Mouse (Mus musculus) intestine, postnatal 0 days (tissue): Measurements from ENCODE around the gene Sprr2b. TPM values are rescaled to one million over a fixed set of nuclear protein-coding genes. Genes with fewer than 3 reads are reported as not detected.

Experiments
- ATAC-seq: fragments of 200-750 bp; cut with Nextera tagmentation; 2 replicates; pipeline ENCODE4 v1.8.0; 2017; ENCODE audit warnings: mild to moderate bottlenecking, moderate TSS enrichment, moderate library complexity
- H3K27ac ChIP-seq: fragments of 300-500 bp; sonication (generic); 2 replicates; pipeline ENCODE4 v1.5.1; 2014; ENCODE audit warnings: mild to moderate bottlenecking, low read depth, low read length, moderate library complexity
- H3K27me3 ChIP-seq: fragments of 300-500 bp; sonication (generic); replicated peaks from 2 replicates; pipeline ENCODE4 v1.6.1; 2014; ENCODE audit warnings: low read length, mixed read lengths; ENCODE audit not compliant: control insufficient read depth, insufficient read depth
- H3K36me3 ChIP-seq: fragments of 300-500 bp; sonication (generic); 2 replicates; pipeline ENCODE4 v1.6.1; 2014; ENCODE audit warnings: mild to moderate bottlenecking, moderate library complexity; ENCODE audit not compliant: control insufficient read depth, insufficient read depth
- H3K4me1 ChIP-seq: fragments of 300-500 bp; sonication (generic); replicated peaks from 2 replicates; pipeline ENCODE4 v1.6.1; 2014; ENCODE audit warnings: antibody characterized with exemption, low read length, mixed read lengths; ENCODE audit not compliant: control insufficient read depth, insufficient read depth
- H3K4me2 ChIP-seq: fragments of 300-500 bp; sonication (generic); replicated peaks from 2 replicates; pipeline ENCODE4 v1.6.1; 2014; ENCODE audit warnings: low read depth, mild to moderate bottlenecking, moderate library complexity
- H3K4me3 ChIP-seq: fragments of 300-500 bp; sonication (generic); 2 replicates; pipeline ENCODE4 v1.5.1; 2014; ENCODE audit warnings: low read depth, low read length
- H3K9ac ChIP-seq: fragments of 300-500 bp; sonication (generic); 2 replicates; pipeline ENCODE4 v1.6.1; 2014; ENCODE audit warnings: mild to moderate bottlenecking, low read depth, low read length
- H3K9me3 ChIP-seq: fragments of 300-500 bp; sonication (generic); 2 replicates; pipeline ENCODE4 v1.6.1; 2016; ENCODE audit warnings: mixed run types; ENCODE audit not compliant: control insufficient read depth
- CTCF ChIP-seq: sonication (generic); IDR thresholded peaks from 2 replicates; pipeline ENCODE4 v1.5.1; 2016; ENCODE audit warnings: low read depth, mild to moderate bottlenecking, control low read depth, antibody characterized with exemption, moderate library complexity
- whole genome bisulfite sequencing: fragments of 180-500 bp; shearing (Covaris S2); extraction: QIAGEN DNeasy Blood & Tissue Kit; methylation state at CpG from one replicate; pipeline ENCODE4 v1.1.7; 2014; 5-methylcytosine and 5-hydroxymethylcytosine counted together
- polyA plus RNA-seq: library from polyadenylated mRNA; unstranded; fragments of >200 nt; fragmentation: Nextera tagmentation; extraction: Ambion mirVana; gene quantifications from 2 replicates; pipeline ENCODE4 v1.2.1, GENCODE M21; 2015

Gene Sprr2b
- polyA plus RNA-seq, 1 experiment from 2014 or later = not detected

DNA sequence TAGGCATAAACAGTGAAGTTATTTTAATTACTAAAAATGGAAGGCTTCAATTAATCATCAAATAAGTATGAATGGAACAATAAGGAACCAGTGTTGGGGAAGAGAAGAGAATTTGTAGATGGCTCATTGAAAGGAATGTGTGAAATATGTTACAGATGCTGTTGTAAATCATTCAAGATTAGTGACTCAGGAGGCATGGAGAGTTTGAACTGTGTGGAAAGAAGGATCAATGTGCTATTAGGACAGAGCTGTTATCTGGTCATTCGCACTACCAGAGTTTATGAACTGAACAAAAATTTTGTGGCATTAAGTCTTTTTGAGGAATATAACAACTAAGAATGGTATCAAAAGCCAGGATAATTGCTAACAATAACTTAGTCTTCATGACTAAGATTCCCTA, 9.0 kb upstream of the Sprr2b start:
- H3K4me1 ChIP-seq = no peaks in the 10 kb centered on the region
- no peak overlapping the region for H3K27ac ChIP-seq
- H3K27me3 ChIP-seq = no peaks in the 10 kb centered on the region
- ATAC-seq = no peak
- no peaks in the 10 kb centered on the region for H3K36me3 ChIP-seq
- TF ChIP-seq CTCF = no peak
- H3K4me2 ChIP-seq = no peak overlapping the region
- no peaks in the 10 kb centered on the region for H3K9me3 ChIP-seq
- no peak overlapping the region for H3K4me3 ChIP-seq
- no peak overlapping the region for H3K9ac ChIP-seq
- WGBS = 39% methylated on average over 1 of the region's 1 CpGs

DNA sequence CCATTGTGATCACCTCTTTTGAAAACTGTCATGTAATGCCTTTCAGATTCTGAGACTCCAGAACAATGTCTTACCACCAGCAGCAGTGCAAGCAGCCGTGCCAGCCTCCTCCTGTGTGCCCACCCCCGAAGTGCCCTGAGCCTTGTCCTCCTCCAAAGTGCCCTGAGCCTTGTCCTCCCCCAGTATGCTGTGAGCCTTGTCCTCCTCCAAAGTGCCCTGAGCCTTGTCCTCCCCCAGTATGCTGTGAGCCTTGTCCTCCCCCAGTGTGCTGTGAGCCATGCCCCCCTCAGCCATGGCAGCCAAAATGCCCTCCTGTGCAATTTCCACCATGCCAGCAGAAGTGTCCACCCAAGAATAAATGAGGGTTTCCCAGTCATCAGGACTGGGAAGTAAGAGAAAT, 964 bp downstream of the Sprr2b start:
- ATAC-seq = no peak
- no peaks in the 10 kb centered on the region for H3K9me3 ChIP-seq
- no peaks in the 10 kb centered on the region for H3K27me3 ChIP-seq
- H3K4me1 ChIP-seq = no peaks in the 10 kb centered on the region
- no peak overlapping the region for H3K27ac ChIP-seq
- H3K4me3 ChIP-seq = no peak overlapping the region
- H3K36me3 ChIP-seq = no peaks in the 10 kb centered on the region
- no peak overlapping the region for H3K9ac ChIP-seq
- TF ChIP-seq CTCF = no peak
- 88% methylated on average over 2 of the region's 2 CpGs for WGBS
- H3K4me2 ChIP-seq = no peak overlapping the region

DNA sequence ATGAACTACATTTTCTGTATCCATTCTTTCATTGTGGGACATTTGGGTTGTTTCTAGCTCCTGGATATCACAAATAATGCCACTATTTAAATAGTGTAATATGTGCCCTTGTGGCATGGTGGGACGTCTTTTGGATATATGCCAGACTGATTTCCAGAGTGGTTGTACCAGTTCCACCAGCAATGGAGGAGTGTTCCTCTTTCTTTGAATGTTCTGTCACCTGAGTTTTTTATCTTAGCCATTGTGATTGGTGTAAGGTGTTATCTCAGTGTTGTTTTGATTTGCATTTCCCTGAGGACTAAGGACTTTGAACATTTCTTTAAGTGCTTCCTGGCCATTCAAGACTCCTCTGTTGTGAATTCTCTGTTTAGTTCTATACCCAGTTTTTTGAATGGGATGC, 19.9 kb downstream of the Sprr2b start:
- 40% methylated on average over 1 of the region's 1 CpGs for WGBS
- no peak overlapping the region for H3K4me3 ChIP-seq

DNA sequence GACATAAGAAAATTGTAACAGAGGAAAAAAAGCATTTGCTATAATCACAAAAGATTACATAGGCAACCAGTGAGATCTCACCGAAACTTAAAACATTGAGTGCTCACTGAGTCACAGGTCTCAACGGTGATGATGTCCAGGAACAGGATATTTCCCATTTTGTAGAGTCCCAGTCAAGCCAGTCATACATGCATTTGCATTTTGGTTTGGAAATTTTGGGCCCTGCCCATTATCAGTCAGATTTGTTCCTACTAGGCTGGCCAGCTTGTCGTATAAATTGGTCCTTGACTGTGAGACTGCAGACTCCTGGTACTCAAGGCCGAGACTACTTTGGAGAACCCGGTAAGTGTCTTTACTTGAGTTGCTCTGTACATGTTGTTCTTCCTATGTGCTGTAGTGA, 22.4 kb downstream of the Sprr2b start, which contains the start of gene Sprr2d:
TSS of gene Sprr2d (plus strand) at position 301 of the 400 bp plus-strand sequence.
- no peaks in the 10 kb centered on the region for H3K4me1 ChIP-seq
- H3K27ac ChIP-seq = no peak within 1 kb of the TSS
- no peaks in the 10 kb centered on the region for H3K9me3 ChIP-seq
- no peak within 1 kb of the TSS for H3K4me2 ChIP-seq
- H3K9ac ChIP-seq = no peak within 1 kb of the TSS
- no peak for ATAC-seq
- 90% methylated on average over 5 of the region's 5 CpGs for WGBS
- no peaks in the 10 kb centered on the region for H3K36me3 ChIP-seq
- no peaks in the 10 kb centered on the region for H3K27me3 ChIP-seq
- H3K4me3 ChIP-seq = no peak within 1 kb of the TSS
- TF ChIP-seq CTCF = no peak

More for the DNA sequence above, 19.9 kb downstream of the Sprr2b start:
- Histone ChIP-seq H3K4me1 (no peaks in the 10 kb centered on the region), H3K9me3 (no peaks in the 10 kb centered on the region), H3K4me2 (no peak overlapping the region), H3K36me3 (no peaks in the 10 kb centered on the region), H3K27ac (no peak overlapping the region; the same call in 1 of the 2 replicates), H3K9ac (no peak overlapping the region), H3K27me3 (no peaks in the 10 kb centered on the region)
- no peak for TF ChIP-seq CTCF
- peak; percentile 89 for ATAC-seq

DNA sequence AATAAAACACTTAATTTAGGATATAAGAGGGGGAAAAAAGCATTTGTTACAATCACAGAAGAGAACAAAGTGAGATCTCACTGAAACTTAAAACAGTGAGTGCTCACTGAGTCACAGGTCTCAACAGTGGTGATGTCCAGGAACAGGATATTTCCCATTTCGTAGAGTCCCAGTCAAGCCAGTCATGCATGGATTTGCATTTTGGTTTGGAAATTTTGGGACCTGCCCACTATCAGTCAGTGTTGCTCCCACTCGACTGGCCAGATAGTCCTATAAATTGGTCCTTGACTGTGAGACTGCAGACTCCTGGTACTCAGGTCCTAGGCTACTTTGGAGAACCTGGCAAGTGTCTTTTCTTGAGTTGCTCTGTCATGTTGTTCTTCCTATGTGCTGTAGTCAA, 35.4 kb downstream of the Sprr2b start, which contains the start of gene Sprr2e:
TSS of gene Sprr2e (plus strand) at position 301 of the 400 bp plus-strand sequence.
- H3K9ac ChIP-seq = no peak within 1 kb of the TSS
- H3K9me3 ChIP-seq = no peaks in the 10 kb centered on the region
- H3K27ac ChIP-seq = no peak within 1 kb of the TSS
- H3K4me1 ChIP-seq = no peaks in the 10 kb centered on the region
- no peak within 1 kb of the TSS for H3K4me3 ChIP-seq
- H3K4me2 ChIP-seq = no peak within 1 kb of the TSS
- ATAC-seq = no peak
- no peaks in the 10 kb centered on the region for H3K27me3 ChIP-seq
- H3K36me3 ChIP-seq = no peaks in the 10 kb centered on the region
- no peak for TF ChIP-seq CTCF
- 82% methylated on average over 2 of the region's 2 CpGs for WGBS

DNA sequence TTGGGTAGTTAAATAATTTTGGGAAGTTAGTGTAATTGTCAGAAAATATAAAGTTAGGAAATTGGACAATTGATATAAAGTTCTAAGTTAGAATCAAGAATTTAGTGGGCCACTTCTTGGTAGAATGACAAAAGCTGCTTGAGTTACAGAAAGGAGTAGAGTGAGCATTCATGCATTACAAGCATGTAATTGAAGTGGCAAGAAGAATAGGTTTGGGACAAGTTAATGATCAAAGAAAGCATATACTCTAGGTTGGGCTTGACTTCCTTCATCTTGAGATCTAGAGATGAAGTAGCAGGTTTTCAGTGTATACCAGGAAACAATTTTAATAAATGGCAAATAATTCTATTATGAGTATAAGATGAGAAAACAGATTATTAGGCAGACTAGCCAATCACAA, 45.2 kb downstream of the Sprr2b start:
- Histone ChIP-seq H3K27ac (no peak overlapping the region), H3K27me3 (no peaks in the 10 kb centered on the region), H3K36me3 (no peaks in the 10 kb centered on the region), H3K4me2 (no peak overlapping the region), H3K4me1 (no peaks in the 10 kb centered on the region), H3K9ac (no peak overlapping the region), H3K4me3 (no peak overlapping the region), H3K9me3 (no peaks in the 10 kb centered on the region)
- TF ChIP-seq CTCF = no peak
- ATAC-seq = no peak

GRCm38 (mm10) chr3:92364887-92365286, 48.5 kb downstream of the Sprr2b start, which contains the start of gene Sprr2f:
TSS of gene Sprr2f (plus strand) at chr3:92365187.
- Histone ChIP-seq H3K4me2 (no peak within 1 kb of the TSS), H3K4me3 (no peak within 1 kb of the TSS), H3K27me3 (no peaks in the 10 kb centered on the region), H3K9ac (no peak within 1 kb of the TSS), H3K9me3 (no peaks in the 10 kb centered on the region), H3K36me3 (no peaks in the 10 kb centered on the region), H3K4me1 (no peaks in the 10 kb centered on the region), H3K27ac (no peak within 1 kb of the TSS)
- no peak for TF ChIP-seq CTCF
- no peak for ATAC-seq
- 75% methylated on average over 3 of the region's 3 CpGs for WGBS

Other genes starting within 250 kb of the Sprr2b start
- gene Lor, start 233.5 kb upstream of the Sprr2b start, polyA plus RNA-seq = 1.1 and 1.5 TPM in 2 replicates
- not detected in 2 replicates for gene Prr9, start 192.7 kb upstream of the Sprr2b start, polyA plus RNA-seq
- not detected in 2 replicates for gene Lelp1, start 173.9 kb upstream of the Sprr2b start, polyA plus RNA-seq
- 13.2 and 13.6 TPM in 2 replicates for gene Sprr2a1, start 100.8 kb upstream of the Sprr2b start, polyA plus RNA-seq
- 810 and 957 TPM in 2 replicates for gene Sprr2a2, start 100.7 kb upstream of the Sprr2b start, polyA plus RNA-seq
- gene Sprr2a3, start 31.2 kb upstream of the Sprr2b start, polyA plus RNA-seq = 38.8 and 45.1 TPM in 2 replicates
- not detected in 2 replicates for gene Sprr2d, start 22.5 kb downstream of the Sprr2b start, polyA plus RNA-seq
- gene Sprr2e, start 35.5 kb downstream of the Sprr2b start, polyA plus RNA-seq = not detected in 2 replicates
- not detected in 2 replicates for gene Sprr2f, start 48.6 kb downstream of the Sprr2b start, polyA plus RNA-seq
- not detected in 2 replicates for gene Sprr2h, start 69.1 kb downstream of the Sprr2b start, polyA plus RNA-seq
- not detected in 2 replicates for gene Sprr2i, start 91.4 kb downstream of the Sprr2b start, polyA plus RNA-seq
- not detected in 2 replicates for gene Sprr2j-ps, start 101.5 kb downstream of the Sprr2b start, polyA plus RNA-seq
- 7.5 and 8.9 TPM in 2 replicates for gene Gm9774, start 112.8 kb downstream of the Sprr2b start, polyA plus RNA-seq
- not detected in 2 replicates for gene Sprr2k, start 116.0 kb downstream of the Sprr2b start, polyA plus RNA-seq
- not detected in 2 replicates for gene Sprr1b, start 122.2 kb downstream of the Sprr2b start, polyA plus RNA-seq
- not detected in 2 replicates for gene Sprr3, start 142.1 kb downstream of the Sprr2b start, polyA plus RNA-seq
- gene Sprr1a, start 169.3 kb downstream of the Sprr2b start, polyA plus RNA-seq = 3.8 and 5.4 TPM in 2 replicates
- gene Sprr4, start 183.9 kb downstream of the Sprr2b start, polyA plus RNA-seq = not detected in 2 replicates
- not detected in 2 replicates for gene 2310046K23Rik, start 217.9 kb downstream of the Sprr2b start, polyA plus RNA-seq